Mouse (Mus musculus) c-Kit-negative CD71-positive TER-119-positive erythroid progenitor cells, embryonic 14.5 days (primary cell): ENCODE results near the gene Syf2.

Experiments
- DNase-seq: peaks from one replicate; pipeline ENCODE4 v3.0.0-alpha.2; 2013; ENCODE audit warnings: low read depth, low spot score

Syf2 gene

GRCm38 (mm10) chr4:134968605-134968976, 37.9 kb downstream of the Syf2 start:
- DNase-seq, result no peak

DNA sequence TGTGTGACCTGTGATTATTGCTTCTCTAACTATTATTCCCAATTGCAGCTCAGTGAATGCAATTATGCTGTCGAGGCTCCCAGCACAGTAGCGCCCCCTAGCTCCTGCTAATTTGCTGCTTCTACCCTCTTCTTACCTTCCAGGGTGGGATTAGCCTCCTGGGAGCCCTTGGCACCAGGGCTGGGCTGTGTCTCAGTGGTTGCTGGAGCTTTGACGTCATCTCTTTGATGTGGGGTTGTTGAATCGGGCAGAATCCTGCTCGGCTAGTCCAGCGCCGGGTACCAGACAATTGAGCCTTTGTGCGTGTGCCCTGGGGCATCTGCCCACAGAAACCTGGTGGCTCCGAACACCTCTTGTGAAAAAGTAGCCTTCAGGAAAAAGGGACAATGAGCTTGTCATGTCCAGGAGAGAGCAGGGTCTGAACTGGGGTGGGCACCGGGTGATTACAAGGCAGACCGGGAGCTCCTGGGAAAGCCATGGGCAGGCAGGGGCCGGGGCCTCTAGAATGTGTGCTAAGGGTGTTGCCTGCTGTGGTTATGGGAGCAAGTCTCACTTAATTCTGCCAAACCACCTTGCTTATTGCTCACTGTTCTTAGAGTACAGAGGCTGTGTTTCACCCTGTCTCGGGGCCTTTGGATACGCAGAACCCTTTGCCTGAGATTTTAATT, 44.7 kb downstream of the Syf2 start:
- no peak for DNase-seq

DNA sequence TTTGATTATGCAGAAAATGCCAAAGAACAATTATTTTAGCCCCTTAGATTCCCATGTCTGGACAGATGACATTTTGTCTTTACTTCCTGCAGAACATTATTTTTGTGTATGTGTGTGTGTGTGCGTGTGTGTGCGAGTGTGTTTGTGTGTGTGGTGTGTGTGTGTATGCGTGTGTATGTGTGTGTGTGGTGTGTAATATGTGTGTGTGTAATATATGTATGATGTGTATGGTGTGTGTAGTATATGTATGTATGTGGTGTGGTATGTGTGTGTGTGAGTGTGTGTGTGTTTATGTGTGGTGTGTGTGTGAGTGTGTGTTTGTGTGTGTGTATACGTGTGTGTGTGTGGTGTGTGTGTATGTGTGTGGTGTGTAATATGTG, 45.2 kb downstream of the Syf2 start:
- no peak for DNase-seq

- no peak for DNase-seq
Observed at GRCm38 (mm10) chr4:134978930-134979329, 48.2 kb downstream of the Syf2 start.

DNA sequence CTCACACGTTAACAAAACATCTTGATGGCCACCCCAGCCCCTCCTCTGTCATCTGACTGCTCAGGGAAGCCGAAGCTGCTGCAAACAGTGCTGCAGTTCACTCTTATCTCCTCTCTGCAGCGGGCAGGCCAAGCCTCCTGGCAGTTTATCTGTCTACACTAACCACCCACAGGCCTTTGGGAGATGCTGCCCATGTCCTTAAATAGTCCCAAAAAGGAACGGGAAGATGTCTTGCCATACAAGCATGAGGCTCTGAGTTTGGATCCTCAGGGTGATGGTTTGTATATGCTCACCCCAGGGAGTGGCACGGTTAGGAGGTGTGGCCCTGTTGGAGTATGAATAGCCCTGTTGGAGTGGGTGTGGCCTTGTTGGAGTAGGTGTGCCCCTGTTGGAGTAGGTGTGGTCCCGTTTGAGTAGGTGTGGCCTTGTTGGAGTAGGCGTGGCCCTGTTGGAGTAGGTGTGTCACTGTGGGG, 51.3 kb downstream of the Syf2 start:
- DNase-seq, result peak; percentile 82

DNA sequence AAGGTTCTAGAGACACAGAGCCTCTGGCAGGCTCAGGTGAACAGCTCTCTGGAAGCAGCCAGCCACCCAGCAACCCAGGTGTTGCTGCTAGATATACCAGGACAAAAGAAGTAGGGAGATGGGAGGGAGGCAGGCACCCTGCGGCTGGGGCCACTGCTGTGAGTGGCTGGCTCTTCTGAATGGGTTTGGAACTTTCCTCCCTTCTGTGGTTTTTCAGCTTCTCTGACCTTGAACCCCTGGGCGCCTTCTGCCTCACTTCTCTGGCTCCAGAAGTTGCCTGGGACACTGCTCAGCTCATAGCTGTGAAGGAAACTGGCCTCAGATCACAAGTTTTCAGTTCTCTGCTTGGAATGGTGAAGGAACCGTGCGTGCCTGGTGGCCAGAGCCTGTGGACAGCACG, 52.4 kb downstream of the Syf2 start:
- no peak for DNase-seq

DNA sequence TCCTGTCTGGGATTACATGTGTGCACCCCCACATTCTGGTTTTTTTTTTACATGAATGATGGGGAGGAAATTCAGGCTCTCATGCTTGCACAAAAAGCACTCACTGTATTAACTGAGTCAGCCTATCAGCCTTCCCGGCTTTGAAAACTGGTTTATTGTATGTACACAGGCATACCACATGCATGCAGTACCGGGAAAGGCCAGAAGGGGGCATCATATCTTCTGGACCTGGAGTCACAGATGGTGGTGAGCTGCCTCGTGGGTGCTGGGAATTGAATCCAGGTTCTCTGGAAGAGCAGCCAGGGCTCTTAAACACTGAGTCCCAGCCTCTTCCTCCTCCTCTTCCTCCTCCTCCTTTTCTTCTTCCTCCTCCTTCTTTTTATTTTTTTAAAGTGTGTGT, 53.9 kb downstream of the Syf2 start:
- DNase-seq, result no peak

GRCm38 (mm10) chr4:134985626-134986335, 55.1 kb downstream of the Syf2 start:
- DNase-seq, result no peak

GRCm38 (mm10) chr4:134986336-134986635, 55.6 kb downstream of the Syf2 start:
- no peak for DNase-seq

- DNase-seq, result no peak
Observed at GRCm38 (mm10) chr4:134986963-134987362, 56.3 kb downstream of the Syf2 start.
